Mouse (Mus musculus): ENCODE data around the gene Taar8c. TPM values are rescaled to one million over a fixed set of nuclear protein-coding genes. Genes with fewer than 3 reads are reported as not detected.
"Not testable (repeated sequence)": the region's sequence is repeated elsewhere in the genome, so short reads cannot be mapped to it uniquely, and the experiment has no call there.

The Taar8c gene
- polyA plus RNA-seq, 1 experiment from 2014 or later = not detected

GRCm38 (mm10) chr10:24133132-24133531 lies 31.4 kb upstream of the Taar8c start:
- Histone ChIP-seq H3K4me1 (replicated peaks; ENCODE audit: control insufficient read depth, insufficient read depth, low read length) (0 out of 2 replicates have a peak, but pooled peaks cover 6% of the 10 kb centered on the region), H3K4me2 (replicated peaks; ENCODE audit: low read depth) (no peak overlapping the region), H3K4me3 (ENCODE audit: low read depth, low read length) (no peak overlapping the region), H3K9me3 (ENCODE audit: control insufficient read depth) (no peaks in the 10 kb centered on the region), H3K27me3 (replicated peaks; ENCODE audit: control insufficient read depth, insufficient read depth, low read length) (no peaks in the 10 kb centered on the region), H3K9ac (ENCODE audit: low read depth, low read length) (no peak overlapping the region), H3K27ac (ENCODE audit: low read depth, low read length) (peak overlapping the region; percentile 81; the same call in 1 of the 2 replicates), H3K36me3 (ENCODE audit: control insufficient read depth, insufficient read depth) (no peaks in the 10 kb centered on the region)
- 9% methylated on average over 2 of the region's 2 CpGs for WGBS
- no peak for TF ChIP-seq CTCF (IDR thresholded peaks at IDR 0.05; ENCODE audit: low read depth)
- ATAC-seq = peak; percentile 59

GRCm38 (mm10) chr10:24132273-24132672 lies 30.6 kb upstream of the Taar8c start:
- H3K4me3 ChIP-seq (ENCODE audit: low read depth, low read length) = peak overlapping the region; percentile 13
- 12% methylated on average over 5 of the region's 5 CpGs for WGBS
- TF ChIP-seq CTCF (IDR thresholded peaks at IDR 0.05; ENCODE audit: low read depth) = no peak
- peak overlapping the region; percentile 52 for H3K4me2 ChIP-seq (replicated peaks; ENCODE audit: low read depth)
- H3K36me3 ChIP-seq (ENCODE audit: control insufficient read depth, insufficient read depth) = no peaks in the 10 kb centered on the region
- H3K9ac ChIP-seq (ENCODE audit: low read depth, low read length) = peak overlapping the region; percentile 24; the same call in 1 of the 2 replicates
- no peaks in the 10 kb centered on the region for H3K27me3 ChIP-seq (replicated peaks; ENCODE audit: control insufficient read depth, insufficient read depth, low read length)
- H3K9me3 ChIP-seq (ENCODE audit: control insufficient read depth) = no peaks in the 10 kb centered on the region
- peak overlapping the region; percentile 81 for H3K27ac ChIP-seq (ENCODE audit: low read depth, low read length)
- H3K4me1 ChIP-seq (replicated peaks; ENCODE audit: control insufficient read depth, insufficient read depth, low read length) = 0 out of 2 replicates have a peak, but pooled peaks cover 6% of the 10 kb centered on the region
- ATAC-seq = peak; percentile 95

GRCm38 (mm10) chr10:24131451-24132262 lies 29.9 kb upstream of the Taar8c start:
- ATAC-seq = peak; percentile 63
- peak overlapping the region; percentile 24; the same call in 1 of the 2 replicates for H3K9ac ChIP-seq (ENCODE audit: low read depth, low read length)
- no peaks in the 10 kb centered on the region for H3K27me3 ChIP-seq (replicated peaks; ENCODE audit: control insufficient read depth, insufficient read depth, low read length)
- H3K4me3 ChIP-seq (ENCODE audit: low read depth, low read length) = peak overlapping the region; percentile 13
- H3K27ac ChIP-seq (ENCODE audit: low read depth, low read length) = peak overlapping the region; percentile 81
- peak overlapping the region; percentile 52 for H3K4me2 ChIP-seq (replicated peaks; ENCODE audit: low read depth)
- 10% methylated on average over 9 of the region's 9 CpGs for WGBS
- H3K4me1 ChIP-seq (replicated peaks; ENCODE audit: control insufficient read depth, insufficient read depth, low read length) = 0 out of 2 replicates have a peak, but pooled peaks cover 6% of the 10 kb centered on the region
- no peaks in the 10 kb centered on the region for H3K36me3 ChIP-seq (ENCODE audit: control insufficient read depth, insufficient read depth)
- peak; percentile 90 for TF ChIP-seq CTCF (IDR thresholded peaks at IDR 0.05; ENCODE audit: low read depth)
- no peaks in the 10 kb centered on the region for H3K9me3 ChIP-seq (ENCODE audit: control insufficient read depth)

GRCm38 (mm10) chr10:24111116-24111778 lies 9.5 kb upstream of the Taar8c start:
- no peaks in the 10 kb centered on the region for H3K27me3 ChIP-seq (replicated peaks; ENCODE audit: control insufficient read depth, insufficient read depth, low read length)
- H3K9ac ChIP-seq (ENCODE audit: low read depth, low read length) = no peak overlapping the region
- no peak overlapping the region for H3K4me3 ChIP-seq (ENCODE audit: low read depth, low read length)
- no peak overlapping the region for H3K27ac ChIP-seq (ENCODE audit: low read depth, low read length)
- H3K9me3 ChIP-seq (ENCODE audit: control insufficient read depth) = no peaks in the 10 kb centered on the region
- 41% methylated on average over 6 of the region's 6 CpGs for WGBS
- 0 out of 2 replicates have a peak, but pooled peaks cover 3% of the 10 kb centered on the region for H3K4me1 ChIP-seq (replicated peaks; ENCODE audit: control insufficient read depth, insufficient read depth, low read length)
- ATAC-seq = peak; percentile 9; the same call in 1 of the 2 replicates
- peak; percentile 90 for TF ChIP-seq CTCF (IDR thresholded peaks at IDR 0.05; ENCODE audit: low read depth)
- H3K36me3 ChIP-seq (ENCODE audit: control insufficient read depth, insufficient read depth) = no peaks in the 10 kb centered on the region
- no peak overlapping the region for H3K4me2 ChIP-seq (replicated peaks; ENCODE audit: low read depth)

- H3K4me1 ChIP-seq (replicated peaks; ENCODE audit: control insufficient read depth, insufficient read depth, low read length); H3K4me3 ChIP-seq (ENCODE audit: low read depth, low read length); H3K9ac ChIP-seq (ENCODE audit: low read depth, low read length); ATAC-seq; H3K27me3 ChIP-seq (replicated peaks; ENCODE audit: control insufficient read depth, insufficient read depth, low read length); H3K9me3 ChIP-seq (ENCODE audit: control insufficient read depth); H3K36me3 ChIP-seq (ENCODE audit: control insufficient read depth, insufficient read depth): not testable (repeated sequence)
- 82% methylated on average over 8 of the region's 8 CpGs for WGBS
- H3K27ac ChIP-seq (ENCODE audit: low read depth, low read length) = peak within 1 kb of the TSS; percentile 80
- peak within 1 kb of the TSS; percentile 24; the same call in 1 of the 2 replicates for H3K4me2 ChIP-seq (replicated peaks; ENCODE audit: low read depth)
Measured at GRCm38 (mm10) chr10:24109434-24109833, 7.7 kb upstream of the Taar8c start, which contains the start of gene Taar9. Gene Taar9, minus strand, starts transcription at chr10:24109534.

- peak overlapping the region; percentile 80 for H3K27ac ChIP-seq (ENCODE audit: low read depth, low read length)
- H3K4me3 ChIP-seq (ENCODE audit: low read depth, low read length) = no peak overlapping the region
- TF ChIP-seq CTCF (IDR thresholded peaks at IDR 0.05; ENCODE audit: low read depth) = no peak
- 36% methylated on average over 3 of the region's 3 CpGs for WGBS
- no peaks in the 10 kb centered on the region for H3K27me3 ChIP-seq (replicated peaks; ENCODE audit: control insufficient read depth, insufficient read depth, low read length)
- 0 out of 2 replicates have a peak, but pooled peaks cover 3% of the 10 kb centered on the region for H3K4me1 ChIP-seq (replicated peaks; ENCODE audit: control insufficient read depth, insufficient read depth, low read length)
- H3K4me2 ChIP-seq (replicated peaks; ENCODE audit: low read depth) = peak overlapping the region; percentile 24; the same call in 1 of the 2 replicates
- no peaks in the 10 kb centered on the region for H3K36me3 ChIP-seq (ENCODE audit: control insufficient read depth, insufficient read depth)
- no peak overlapping the region for H3K9ac ChIP-seq (ENCODE audit: low read depth, low read length)
- peak; percentile 87 for ATAC-seq
- no peaks in the 10 kb centered on the region for H3K9me3 ChIP-seq (ENCODE audit: control insufficient read depth)
Measured at GRCm38 (mm10) chr10:24108236-24108635, 6.5 kb upstream of the Taar8c start.
